Mouse (Mus musculus): Measurements from ENCODE around the gene Ebf3.

- TF ChIP-seq CTCF (IDR thresholded peaks at IDR 0.05; ENCODE audit: low read depth, low read length) (peak; percentile 62), POLR2A (IDR thresholded peaks at IDR 0.05; ENCODE audit: extremely low read depth, insufficient read depth, low read length) (no peak)
Observed at GRCm38 (mm10) chr7:137318924-137319885, 5.0 kb upstream of the Ebf3 start.

All from liver, adult 2 months (tissue).